Mouse (Mus musculus) hindbrain, embryonic 11.5 days (tissue): ENCODE data around the gene Zfp128. TPM values are rescaled to one million over a fixed set of nuclear protein-coding genes. Genes with fewer than 3 reads are reported as not detected.
A peak's percentile ranks its signal among the peaks of the same experiment; 100 is the strongest.
"Not testable (repeated sequence)": the region's sequence is repeated elsewhere in the genome, so short reads cannot be mapped to it uniquely, and the experiment has no call there.

Experiments
- ATAC-seq: fragments of 200-750 bp; cut with Nextera tagmentation; 2 replicates; pipeline ENCODE4 v1.8.0; 2017; ENCODE audit warnings: mild to moderate bottlenecking, moderate TSS enrichment, moderate library complexity; ENCODE audit not compliant: low FRiP score
- DNase-seq: peaks from one replicate; pipeline ENCODE4 v3.0.0-alpha.2; 2015; ENCODE audit warnings: low spot score
- H3K27ac ChIP-seq: fragments of 300-500 bp; sonication (generic); 2 replicates; pipeline ENCODE4 v1.5.1; 2014; ENCODE audit warnings: mild to moderate bottlenecking, low read depth, low read length
- H3K27me3 ChIP-seq: fragments of 300-500 bp; sonication (generic); 2 replicates; pipeline ENCODE4 v1.6.1; 2014; ENCODE audit warnings: mild to moderate bottlenecking, low read length, moderate library complexity, mixed read lengths; ENCODE audit not compliant: control insufficient read depth, insufficient read depth
- H3K36me3 ChIP-seq: fragments of 300-500 bp; sonication (generic); 2 replicates; pipeline ENCODE4 v1.6.1; 2014; ENCODE audit warnings: mild to moderate bottlenecking, low read length, moderate library complexity, mixed read lengths; ENCODE audit not compliant: control insufficient read depth, insufficient read depth
- H3K4me1 ChIP-seq: fragments of 300-500 bp; sonication (generic); replicated peaks from 2 replicates; pipeline ENCODE4 v1.6.1; 2014; ENCODE audit warnings: low read length, mixed read lengths; ENCODE audit not compliant: control insufficient read depth, insufficient read depth
- H3K4me2 ChIP-seq: fragments of 300-500 bp; sonication (generic); replicated peaks from 2 replicates; pipeline ENCODE4 v1.6.1; 2014; ENCODE audit warnings: mild to moderate bottlenecking, low read depth, low read length
- H3K4me3 ChIP-seq: fragments of 300-500 bp; sonication (generic); 2 replicates; pipeline ENCODE4 v1.5.1; 2014; ENCODE audit warnings: low read depth, low read length
- H3K9ac ChIP-seq: fragments of 300-500 bp; sonication (generic); 2 replicates; pipeline ENCODE4 v1.6.1; 2014; ENCODE audit warnings: low read depth, low read length
- H3K9me3 ChIP-seq: fragments of 300-500 bp; sonication (generic); 2 replicates; pipeline ENCODE4 v1.6.1; 2016; ENCODE audit warnings: low read length; ENCODE audit not compliant: control insufficient read depth
- WGBS: fragments of 180-500 bp; shearing (Covaris S2); extraction: QIAGEN DNeasy Blood & Tissue Kit; methylation state at CpG from one replicate; pipeline ENCODE4 v1.1.7; 2014; 5-methylcytosine and 5-hydroxymethylcytosine counted together
- polyA plus RNA-seq: library from polyadenylated mRNA; unstranded; fragments of >200 nt; fragmentation: Nextera tagmentation; extraction: Ambion mirVana; gene quantifications from 2 replicates; pipeline ENCODE4 v1.2.1, GENCODE M21; 2014

The Zfp128 gene
- polyA plus RNA-seq: 6.1 TPM in 2 replicates

DNA sequence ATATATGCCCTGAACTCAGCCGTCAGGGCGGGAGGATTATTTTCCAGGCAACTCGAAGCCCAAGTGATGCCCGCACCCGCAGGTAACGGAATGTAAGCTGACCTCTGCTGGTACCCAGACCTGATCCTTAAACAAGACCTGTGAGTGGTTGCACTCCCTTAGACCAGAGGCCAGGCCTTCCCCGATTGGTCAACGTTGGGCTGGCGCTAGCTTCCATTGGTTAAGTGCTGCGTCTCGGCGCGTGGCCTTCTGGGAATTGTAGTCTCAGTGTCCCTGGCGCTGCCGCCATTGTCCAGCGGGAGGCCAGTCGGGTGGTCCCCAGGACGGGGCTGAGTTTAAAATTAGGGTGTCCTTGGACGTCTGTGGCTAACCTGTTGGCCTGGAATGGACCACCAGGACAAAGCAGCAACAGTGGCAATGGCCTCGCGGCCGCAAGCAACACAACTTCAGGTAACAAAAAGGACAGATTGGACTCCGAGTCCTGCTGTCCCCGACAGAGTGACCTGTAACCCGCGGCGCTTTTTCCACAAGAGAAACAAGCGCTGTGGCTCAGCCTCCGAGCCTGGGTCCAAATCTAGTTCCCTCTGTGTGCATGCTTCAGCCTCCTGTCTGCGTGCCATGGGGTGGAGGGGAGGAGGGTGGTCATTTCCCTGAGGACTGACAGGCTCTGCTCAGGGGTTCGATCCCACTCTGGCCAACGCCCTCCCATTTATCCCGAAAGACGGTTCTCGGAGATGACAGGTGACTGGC lies at the start of gene Zfp128:
Zfp128 (plus strand) TSS at position 267 of the 750 bp plus-strand sequence.
- no peak within 1 kb of the TSS for H3K27ac ChIP-seq
- peaks cover 3% of the 10 kb centered on the region; the same call in 1 of the 2 replicates for H3K4me1 ChIP-seq
- H3K27me3 ChIP-seq: no peaks in the 10 kb centered on the region
- WGBS: 2% methylated on average over 35 of the region's 35 CpGs
- peak; percentile 99 for ATAC-seq
- no peaks in the 10 kb centered on the region for H3K36me3 ChIP-seq
- H3K4me3 ChIP-seq: peak within 1 kb of the TSS; percentile 79
- peak; percentile 95 for DNase-seq
- H3K9ac ChIP-seq: peak within 1 kb of the TSS; percentile 79
- peak within 1 kb of the TSS; percentile 66 for H3K4me2 ChIP-seq
- H3K9me3 ChIP-seq: no peaks in the 10 kb centered on the region

GRCm38 (mm10) chr7:12834162-12835120 lies 46.5 kb upstream of the Zfp128 start, which contains the start of gene Zfp110:
TSS of gene Zfp110 (plus strand) at chr7:12834761.
- H3K27ac ChIP-seq: peak within 1 kb of the TSS; percentile 24; the same call in 1 of the 2 replicates
- peaks cover 12% of the 10 kb centered on the region; the same call in 1 of the 2 replicates for H3K9me3 ChIP-seq
- peak; percentile 91 for DNase-seq
- peaks cover 11% of the 10 kb centered on the region; the same call in 1 of the 2 replicates for H3K36me3 ChIP-seq
- H3K4me2 ChIP-seq: peak within 1 kb of the TSS; percentile 35
- H3K27me3 ChIP-seq: no peaks in the 10 kb centered on the region
- WGBS: 5% methylated on average over 47 of the region's 47 CpGs
- peak within 1 kb of the TSS; percentile 49 for H3K4me3 ChIP-seq
- ATAC-seq: peak; percentile 98
- peak within 1 kb of the TSS; percentile 65 for H3K9ac ChIP-seq
- H3K4me1 ChIP-seq: no peaks in the 10 kb centered on the region

- 37% methylated on average over 13 of the region's 13 CpGs for WGBS
- ATAC-seq: peak; percentile 63
- H3K9me3 ChIP-seq: peaks cover 12% of the 10 kb centered on the region
- peaks cover 14% of the 10 kb centered on the region; the same call in 1 of the 2 replicates for H3K36me3 ChIP-seq
- H3K9ac ChIP-seq: peak overlapping the region; percentile 65
- peak overlapping the region; percentile 35 for H3K4me2 ChIP-seq
- H3K27ac ChIP-seq: peak overlapping the region; percentile 24; the same call in 1 of the 2 replicates
- H3K4me3 ChIP-seq: peak overlapping the region; percentile 49
- no peaks in the 10 kb centered on the region for H3K27me3 ChIP-seq
- H3K4me1 ChIP-seq: no peaks in the 10 kb centered on the region
- no peak for DNase-seq
Observed at GRCm38 (mm10) chr7:12835193-12835671, 45.7 kb upstream of the Zfp128 start.

GRCm38 (mm10) chr7:12835779-12836178 lies 45.2 kb upstream of the Zfp128 start:
- Histone ChIP-seq H3K4me1 (no peaks in the 10 kb centered on the region), H3K27me3 (no peaks in the 10 kb centered on the region), H3K36me3 (peaks cover 16% of the 10 kb centered on the region; the same call in 1 of the 2 replicates), H3K9me3 (peaks cover 12% of the 10 kb centered on the region), H3K27ac (no peak overlapping the region), H3K4me2 (no peak overlapping the region), H3K9ac (no peak overlapping the region), H3K4me3 (peak overlapping the region; percentile 49; the same call in 1 of the 2 replicates)
- WGBS: 95% methylated on average over 4 of the region's 4 CpGs
- no peak for ATAC-seq
- no peak for DNase-seq

DNA sequence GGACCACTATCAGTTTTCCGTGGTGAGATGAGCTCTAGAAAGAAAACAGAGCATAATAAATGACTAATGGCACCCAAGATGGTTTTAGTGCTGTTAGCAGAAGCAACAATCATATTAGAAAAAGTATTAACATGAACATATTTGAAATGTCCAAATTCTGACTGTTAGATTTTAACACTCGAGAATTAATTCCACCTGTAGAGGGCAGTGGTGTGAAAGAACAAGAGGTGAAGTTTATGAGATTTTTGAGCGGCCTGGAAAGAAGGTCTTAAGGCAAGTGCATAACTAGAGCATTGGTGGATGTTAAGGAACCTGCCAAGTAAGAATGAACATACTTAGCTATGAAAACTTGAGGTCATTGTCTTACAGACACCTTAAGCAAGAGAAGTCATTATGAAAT lies 6.7 kb upstream of the Zfp128 start:
- no peaks in the 10 kb centered on the region for H3K27me3 ChIP-seq
- ATAC-seq (no peak), DNase-seq (peak; percentile 22)
- 27% methylated on average over 3 of the region's 3 CpGs for WGBS
- no peak overlapping the region for H3K4me2 ChIP-seq
- no peaks in the 10 kb centered on the region for H3K9me3 ChIP-seq
- H3K4me3 ChIP-seq: no peak overlapping the region
- H3K9ac ChIP-seq: no peak overlapping the region
- H3K36me3 ChIP-seq: no peaks in the 10 kb centered on the region
- H3K27ac ChIP-seq: no peak overlapping the region
- H3K4me1 ChIP-seq: no peaks in the 10 kb centered on the region

DNA sequence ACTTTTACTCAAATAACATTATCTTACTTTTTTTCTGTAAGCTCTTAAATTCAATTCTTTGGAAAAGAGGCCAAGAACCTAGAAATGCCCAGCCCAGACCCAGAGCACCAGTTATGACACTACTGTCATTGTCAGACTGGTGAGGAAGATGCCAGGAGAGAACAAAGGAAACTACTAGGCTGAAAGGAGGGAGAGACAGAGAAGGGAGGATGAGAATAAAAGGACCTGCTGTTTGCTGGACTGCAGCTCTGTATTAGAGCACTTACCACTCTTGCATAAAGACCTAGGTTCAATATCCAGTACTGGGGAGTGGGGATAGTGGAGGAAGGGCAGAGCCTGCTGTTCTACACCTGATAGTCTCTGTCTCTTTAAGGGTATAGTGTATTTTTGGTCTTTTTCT lies 941 bp upstream of the Zfp128 start:
- ATAC-seq (no peak), DNase-seq (no peak)
- Histone ChIP-seq H3K9me3 (no peaks in the 10 kb centered on the region), H3K27ac (no peak overlapping the region), H3K4me1 (peaks cover 3% of the 10 kb centered on the region; the same call in 1 of the 2 replicates), H3K36me3 (no peaks in the 10 kb centered on the region), H3K9ac (no peak overlapping the region), H3K27me3 (no peaks in the 10 kb centered on the region), H3K4me2 (no peak overlapping the region), H3K4me3 (no peak overlapping the region; the same call in 1 of the 2 replicates)

DNA sequence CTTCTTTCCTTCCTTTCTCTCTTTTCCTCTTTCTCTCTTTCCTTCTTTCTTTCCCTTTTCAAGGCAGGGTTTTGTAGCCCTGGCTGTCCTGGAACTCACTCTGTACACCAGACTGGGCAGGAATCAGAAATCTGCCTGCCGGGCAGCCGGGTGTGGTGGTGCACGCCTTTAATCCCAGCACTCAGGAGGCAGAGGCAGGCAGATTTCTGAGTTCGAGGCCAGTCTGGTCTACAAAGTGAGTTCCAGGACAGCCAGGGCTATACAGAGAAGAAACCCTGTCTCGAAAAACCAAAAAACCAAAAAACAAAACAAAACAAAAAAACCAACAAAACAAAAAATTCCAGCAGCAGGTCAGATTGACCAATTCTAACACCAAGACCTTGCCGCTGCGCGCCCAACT lies 480 bp upstream of the Zfp128 start:
- ATAC-seq: peak; percentile 35
- H3K9me3 ChIP-seq, H3K27ac ChIP-seq, DNase-seq, H3K36me3 ChIP-seq, H3K4me1 ChIP-seq, H3K27me3 ChIP-seq: not testable (repeated sequence)
- Histone ChIP-seq H3K4me2 (peak overlapping the region; percentile 66), H3K9ac (peak overlapping the region; percentile 79; the same call in 1 of the 2 replicates), H3K4me3 (peak overlapping the region; percentile 79)
- WGBS: 46% methylated on average over 8 of the region's 8 CpGs

- 90% methylated on average over 12 of the region's 12 CpGs for WGBS
- H3K27ac ChIP-seq: no peak overlapping the region
- H3K4me3 ChIP-seq: no peak overlapping the region
- ATAC-seq (no peak), DNase-seq (no peak)
- H3K36me3 ChIP-seq: peaks cover 2% of the 10 kb centered on the region; the same call in 1 of the 2 replicates
- no peaks in the 10 kb centered on the region for H3K9me3 ChIP-seq
- no peaks in the 10 kb centered on the region for H3K27me3 ChIP-seq
- no peak overlapping the region for H3K9ac ChIP-seq
- no peak overlapping the region for H3K4me2 ChIP-seq
- peaks cover under 1% of the 10 kb centered on the region; the same call in 1 of the 2 replicates for H3K4me1 ChIP-seq
Observed at GRCm38 (mm10) chr7:12886563-12887266, 5.7 kb downstream of the Zfp128 start.
